ENCODE assay signal across 25 mouse cellular contexts in the genomic region with DNA sequence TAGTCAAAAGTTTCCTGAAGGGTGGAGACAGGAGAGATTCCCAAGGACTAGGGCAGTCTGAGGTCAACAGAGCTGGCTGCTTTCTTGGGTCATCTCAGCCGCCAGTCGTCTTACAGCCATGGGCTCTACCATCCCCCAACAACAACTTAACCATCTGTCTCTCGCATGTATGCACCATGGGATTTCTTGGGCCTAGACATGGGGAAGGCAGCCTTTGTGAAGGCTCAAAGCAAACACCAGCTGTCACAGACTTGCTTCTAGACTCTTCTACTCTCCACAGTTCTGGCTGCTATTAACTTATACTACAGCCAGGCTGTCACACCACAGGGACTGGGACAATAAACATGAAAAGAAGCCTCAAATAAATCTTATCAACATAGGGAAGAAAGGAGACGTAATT. TPM values are rescaled to one million over a fixed set of nuclear protein-coding genes. Genes with fewer than 3 reads are reported as not detected.
DNase-seq lines count a peak whose midpoint lies in the region; ATAC-seq and TF ChIP-seq lines count a peak whose summit lies in the region.
"Had no signal": no experiment of that assay in that cellular context is flagged by ENCODE, and none has a peak within 500 bp of the region (broad histone marks: within the 10 kb centered on the region; RNA-seq: fewer than 3 reads in every experiment).

No protein-coding gene starts in this region.

- H3K27ac ChIP-seq in embryonic facial prominence, embryonic 14.5 days (replicated peaks; ENCODE audit: low read depth, low read length) = no peak overlapping the region
- H3K27ac ChIP-seq in embryonic facial prominence, embryonic 10.5 days (replicated peaks) = no peak overlapping the region
- no peak overlapping the region; the same call in 1 of the 2 replicates for H3K27ac ChIP-seq in midbrain, embryonic 11.5 days (ENCODE audit: low read depth, low read length)
- H3K27ac ChIP-seq in midbrain, embryonic 13.5 days = no peak overlapping the region
- no peak overlapping the region for H3K27ac ChIP-seq in hindbrain, embryonic 16.5 days (ENCODE audit: low read depth, low read length)
- H3K27ac ChIP-seq: hindbrain, embryonic 15.5 days; kidney, postnatal 0 days; limb, embryonic 12.5 days; liver, embryonic 12.5 days had no signal

- no peak for TF ChIP-seq POLR2A in brain, embryonic 14.5 days (IDR thresholded peaks at IDR 0.05; ENCODE audit: borderline replicate concordance, extremely low read depth, insufficient read depth, insufficient read length, poor library complexity, severe bottlenecking)

- no peaks in the 10 kb centered on the region for H3K27me3 ChIP-seq in embryonic facial prominence, embryonic 14.5 days (replicated peaks; ENCODE audit: control insufficient read depth, insufficient read depth, low read length)
- H3K27me3 ChIP-seq in embryonic facial prominence, embryonic 10.5 days (replicated peaks; ENCODE audit: low read depth, poor library complexity, severe bottlenecking) = no peaks in the 10 kb centered on the region
- no peaks in the 10 kb centered on the region for H3K27me3 ChIP-seq in midbrain, embryonic 11.5 days (ENCODE audit: control insufficient read depth, insufficient read depth, low read length)
- no peaks in the 10 kb centered on the region for H3K27me3 ChIP-seq in midbrain, embryonic 13.5 days
- H3K27me3 ChIP-seq in hindbrain, embryonic 16.5 days (replicated peaks; ENCODE audit: control insufficient read depth, insufficient read depth, low read length) = no peaks in the 10 kb centered on the region
- H3K27me3 ChIP-seq: hindbrain, embryonic 15.5 days; limb, embryonic 12.5 days; liver, embryonic 12.5 days; megakaryocyte, embryonic 14.5 days had no signal

- H3K4me3 ChIP-seq in embryonic facial prominence, embryonic 14.5 days (ENCODE audit: low read depth, low read length) = no peak overlapping the region
- H3K4me3 ChIP-seq in embryonic facial prominence, embryonic 10.5 days = no peak overlapping the region
- H3K4me3 ChIP-seq in midbrain, embryonic 11.5 days (ENCODE audit: low read depth, low read length) = no peak overlapping the region
- H3K4me3 ChIP-seq in midbrain, embryonic 13.5 days (replicated peaks) = no peak overlapping the region
- no peak overlapping the region for H3K4me3 ChIP-seq in hindbrain, embryonic 16.5 days (ENCODE audit: low read length)
- H3K4me3 ChIP-seq: erythroblast, embryonic 14.5 days; hindbrain, embryonic 15.5 days; limb, embryonic 12.5 days; liver, embryonic 12.5 days; megakaryocyte, embryonic 14.5 days; myocyte had no signal

- H3K9me3 ChIP-seq in embryonic facial prominence, embryonic 14.5 days (ENCODE audit: control insufficient read depth, low read length) = no peaks in the 10 kb centered on the region
- H3K9me3 ChIP-seq in embryonic facial prominence, embryonic 10.5 days = no peaks in the 10 kb centered on the region
- no peaks in the 10 kb centered on the region for H3K9me3 ChIP-seq in midbrain, embryonic 11.5 days (ENCODE audit: control insufficient read depth, low read length)
- no peaks in the 10 kb centered on the region for H3K9me3 ChIP-seq in midbrain, embryonic 13.5 days
- H3K9me3 ChIP-seq in hindbrain, embryonic 16.5 days (ENCODE audit: control insufficient read depth, low read length) = no peaks in the 10 kb centered on the region
- H3K9me3 ChIP-seq: G1E; hindbrain, embryonic 15.5 days; limb, embryonic 12.5 days; liver, embryonic 12.5 days; megakaryocyte, embryonic 14.5 days had no signal

- intact Hi-C loops in heart, postnatal 10 days (cut with DNase I) = no loop called here

- H3K9ac ChIP-seq in embryonic facial prominence, embryonic 14.5 days (ENCODE audit: low read depth, low read length) = no peak overlapping the region
- no peak overlapping the region for H3K9ac ChIP-seq in midbrain, embryonic 11.5 days (ENCODE audit: low read length)
- H3K9ac ChIP-seq in midbrain, embryonic 13.5 days (replicated peaks) = no peak overlapping the region
- H3K9ac ChIP-seq in hindbrain, embryonic 16.5 days (ENCODE audit: low read depth, low read length) = no peak overlapping the region
- H3K9ac ChIP-seq: hindbrain, embryonic 15.5 days; limb, embryonic 12.5 days; liver, embryonic 12.5 days had no signal

- 62% methylated on average over 4 of the region's 4 CpGs for WGBS in embryonic facial prominence, embryonic 14.5 days
- WGBS in embryonic facial prominence, embryonic 10.5 days = 70% methylated on average over 4 of the region's 4 CpGs
- 69% methylated on average over 4 of the region's 4 CpGs for WGBS in midbrain, embryonic 11.5 days
- 64% methylated on average over 4 of the region's 4 CpGs for WGBS in midbrain, embryonic 13.5 days
- WGBS in hindbrain, embryonic 16.5 days = 49% methylated on average over 4 of the region's 4 CpGs

- H3K4me2 ChIP-seq in embryonic facial prominence, embryonic 14.5 days (ENCODE audit: low read depth, low read length) = no peak overlapping the region
- H3K4me2 ChIP-seq in midbrain, embryonic 11.5 days = no peak overlapping the region
- H3K4me2 ChIP-seq in midbrain, embryonic 13.5 days (replicated peaks) = no peak overlapping the region
- H3K4me2 ChIP-seq in hindbrain, embryonic 16.5 days (ENCODE audit: low read length) = no peak overlapping the region
- H3K4me2 ChIP-seq: hindbrain, embryonic 15.5 days; limb, embryonic 12.5 days; liver, embryonic 12.5 days had no signal

- no peaks in the 10 kb centered on the region for H3K4me1 ChIP-seq in embryonic facial prominence, embryonic 14.5 days (ENCODE audit: control insufficient read depth, insufficient read depth, low read length)
- no peaks in the 10 kb centered on the region for H3K4me1 ChIP-seq in embryonic facial prominence, embryonic 10.5 days
- H3K4me1 ChIP-seq in midbrain, embryonic 11.5 days (ENCODE audit: control insufficient read depth, insufficient read depth, low read length) = no peaks in the 10 kb centered on the region
- H3K4me1 ChIP-seq in midbrain, embryonic 13.5 days (replicated peaks) = no peaks in the 10 kb centered on the region
- no peaks in the 10 kb centered on the region for H3K4me1 ChIP-seq in hindbrain, embryonic 16.5 days (ENCODE audit: control insufficient read depth, insufficient read depth, low read depth, low read length)
- H3K4me1 ChIP-seq: hindbrain, embryonic 15.5 days; limb, embryonic 12.5 days; liver, embryonic 12.5 days had no signal

- peaks cover 99% of the 10 kb centered on the region for H3K36me3 ChIP-seq in embryonic facial prominence, embryonic 14.5 days (ENCODE audit: control insufficient read depth, insufficient read depth, low read length)
- H3K36me3 ChIP-seq in embryonic facial prominence, embryonic 10.5 days (replicated peaks) = peaks cover 100% of the 10 kb centered on the region
- H3K36me3 ChIP-seq in midbrain, embryonic 11.5 days (ENCODE audit: control insufficient read depth, insufficient read depth, low read length) = peaks cover 45% of the 10 kb centered on the region
- H3K36me3 ChIP-seq in midbrain, embryonic 13.5 days = peaks cover 100% of the 10 kb centered on the region
- H3K36me3 ChIP-seq in hindbrain, embryonic 16.5 days (ENCODE audit: control insufficient read depth, insufficient read depth, low read length) = peaks cover 75% of the 10 kb centered on the region

- DNase-seq in embryonic facial prominence, embryonic 14.5 days (ENCODE audit: low spot score) = peak; percentile 24
- DNase-seq in embryonic facial prominence, embryonic 10.5 days (ENCODE audit: low spot score) = no peak
- no peak for DNase-seq in midbrain, embryonic 11.5 days (ENCODE audit: low spot score, missing footprints)
- peak; percentile 78 for DNase-seq in brain, embryonic 14.5 days (ENCODE audit: low read depth)
- DNase-seq in heart, postnatal 10 days = no peak
- no peak for DNase-seq in adipocyte (ENCODE audit: low spot score)
- DNase-seq: adrenal gland, postnatal 14 days; cerebellum, adult 11-12 months; cerebellum, postnatal 36 days; gastrocnemius, postnatal 36 days; kidney, adult 18-20 months; lung, adult 2 months; thymus, postnatal 4 days had no signal

- ATAC-seq in embryonic facial prominence, embryonic 14.5 days (ENCODE audit: low read depth) = peak; percentile 56; the same call in 1 of the 2 replicates
- peak; percentile 56; the same call in 1 of the 2 replicates for ATAC-seq in midbrain, embryonic 11.5 days (ENCODE audit: low FRiP score)
- no peak for ATAC-seq in midbrain, embryonic 13.5 days
- ATAC-seq in hindbrain, embryonic 16.5 days = 0 out of 2 replicates have a peak, but pooled peaks have one; percentile 27
- ATAC-seq: activated CD4-positive, CD25-positive, alpha-beta regulatory T cell, adult 4 months; liver, embryonic 12.5 days had no signal

- no peak for TF ChIP-seq CTCF in brain, embryonic 14.5 days (IDR thresholded peaks at IDR 0.05; ENCODE audit: borderline replicate concordance, extremely low read depth, insufficient read depth, insufficient read length)

RNA-seq across cellular contexts. Expression of a gene that starts 10.8 kb away (rescaled TPM):
- 227 and 230 TPM in 2 replicates for polyA plus RNA-seq in embryonic facial prominence, embryonic 14.5 days (2014; fragmentation: Nextera tagmentation; extraction: Ambion mirVana)
- polyA plus RNA-seq in embryonic facial prominence, embryonic 10.5 days (2016; fragmentation: Nextera tagmentation; extraction: Ambion mirVana) = 185 and 189 TPM in 2 replicates
- 178 and 194 TPM in 2 replicates for polyA plus RNA-seq in midbrain, embryonic 11.5 days (2014; fragmentation: Nextera tagmentation; extraction: Ambion mirVana)
- 190 and 202 TPM in 2 replicates for polyA plus RNA-seq in midbrain, embryonic 13.5 days (2015; fragmentation: Nextera tagmentation; extraction: Ambion mirVana)
- 79.5 and 135 TPM in 2 replicates for polyA plus RNA-seq in brain, embryonic 14.5 days (2012; rRNA removed)
- 181 and 214 TPM in 2 replicates for polyA plus RNA-seq in hindbrain, embryonic 16.5 days (2015; fragmentation: Nextera tagmentation; extraction: Ambion mirVana)
- 100 to 1,000 TPM; 136 to 150 TPM for total RNA-seq in heart, postnatal 10 days (2021)

RNA-seq across cellular contexts. Expression of a gene that starts 11.0 kb away (rescaled TPM):
- 91.3 and 107 TPM in 2 replicates for polyA plus RNA-seq in embryonic facial prominence, embryonic 14.5 days (2014; fragmentation: Nextera tagmentation; extraction: Ambion mirVana)
- polyA plus RNA-seq in embryonic facial prominence, embryonic 10.5 days (2016; fragmentation: Nextera tagmentation; extraction: Ambion mirVana) = 92.1 and 98.5 TPM in 2 replicates
- 107 and 108 TPM in 2 replicates for polyA plus RNA-seq in midbrain, embryonic 11.5 days (2014; fragmentation: Nextera tagmentation; extraction: Ambion mirVana)
- 126 and 129 TPM in 2 replicates for polyA plus RNA-seq in midbrain, embryonic 13.5 days (2015; fragmentation: Nextera tagmentation; extraction: Ambion mirVana)
- 136 and 139 TPM in 2 replicates for polyA plus RNA-seq in brain, embryonic 14.5 days (2012; rRNA removed)
- polyA plus RNA-seq in hindbrain, embryonic 16.5 days (2015; fragmentation: Nextera tagmentation; extraction: Ambion mirVana) = 110 and 121 TPM in 2 replicates
- 10 to 100 TPM; 68.0 to 68.9 TPM for total RNA-seq in heart, postnatal 10 days (2021)

RNA-seq across cellular contexts. Expression of a gene that starts 14.2 kb away (rescaled TPM):
- polyA plus RNA-seq in embryonic facial prominence, embryonic 14.5 days (2014; fragmentation: Nextera tagmentation; extraction: Ambion mirVana) = 1.6 and 1.9 TPM in 2 replicates
- 4.1 and 4.7 TPM in 2 replicates for polyA plus RNA-seq in embryonic facial prominence, embryonic 10.5 days (2016; fragmentation: Nextera tagmentation; extraction: Ambion mirVana)
- polyA plus RNA-seq in midbrain, embryonic 11.5 days (2014; fragmentation: Nextera tagmentation; extraction: Ambion mirVana) = 10.7 and 11.0 TPM in 2 replicates
- 7.7 and 8.9 TPM in 2 replicates for polyA plus RNA-seq in midbrain, embryonic 13.5 days (2015; fragmentation: Nextera tagmentation; extraction: Ambion mirVana)
- 14.8 and 19.3 TPM in 2 replicates for polyA plus RNA-seq in brain, embryonic 14.5 days (2012; rRNA removed)
- 2.6 and 3.2 TPM in 2 replicates for polyA plus RNA-seq in hindbrain, embryonic 16.5 days (2015; fragmentation: Nextera tagmentation; extraction: Ambion mirVana)
- not detected for total RNA-seq in heart, postnatal 10 days (2021)
- total RNA-seq: adrenal gland, postnatal 14 days; G1E; gastrocnemius, postnatal 36 days had no signal
- polyA plus RNA-seq: activated CD4-positive, CD25-positive, alpha-beta regulatory T cell, adult 4 months; erythroblast, embryonic 14.5 days; heart, embryonic 16.5 days; kidney, postnatal 0 days; liver, embryonic 12.5 days had no signal

RNA-seq across cellular contexts. Expression of a gene that starts 43.3 kb away (rescaled TPM):
- polyA plus RNA-seq in embryonic facial prominence, embryonic 14.5 days (2014; fragmentation: Nextera tagmentation; extraction: Ambion mirVana) = 13.5 and 16.7 TPM in 2 replicates
- polyA plus RNA-seq in embryonic facial prominence, embryonic 10.5 days (2016; fragmentation: Nextera tagmentation; extraction: Ambion mirVana) = 28.3 and 35.3 TPM in 2 replicates
- polyA plus RNA-seq in midbrain, embryonic 11.5 days (2014; fragmentation: Nextera tagmentation; extraction: Ambion mirVana) = 49.3 and 52.9 TPM in 2 replicates
- 57.1 and 60.0 TPM in 2 replicates for polyA plus RNA-seq in midbrain, embryonic 13.5 days (2015; fragmentation: Nextera tagmentation; extraction: Ambion mirVana)
- polyA plus RNA-seq in brain, embryonic 14.5 days (2012; rRNA removed) = 61.5 and 87.3 TPM in 2 replicates
- 39.9 and 50.1 TPM in 2 replicates for polyA plus RNA-seq in hindbrain, embryonic 16.5 days (2015; fragmentation: Nextera tagmentation; extraction: Ambion mirVana)
- total RNA-seq in heart, postnatal 10 days (2021) = 1 to 10 TPM; 7.5 to 7.6 TPM
- polyA plus RNA-seq: G1E had no signal

RNA-seq across cellular contexts. Expression of a gene that starts 55.0 kb away (rescaled TPM):
- polyA plus RNA-seq in embryonic facial prominence, embryonic 14.5 days (2014; fragmentation: Nextera tagmentation; extraction: Ambion mirVana) = 130 and 148 TPM in 2 replicates
- polyA plus RNA-seq in embryonic facial prominence, embryonic 10.5 days (2016; fragmentation: Nextera tagmentation; extraction: Ambion mirVana) = 184 and 185 TPM in 2 replicates
- polyA plus RNA-seq in midbrain, embryonic 11.5 days (2014; fragmentation: Nextera tagmentation; extraction: Ambion mirVana) = 152 and 153 TPM in 2 replicates
- 171 and 172 TPM in 2 replicates for polyA plus RNA-seq in midbrain, embryonic 13.5 days (2015; fragmentation: Nextera tagmentation; extraction: Ambion mirVana)
- 105 and 106 TPM in 2 replicates for polyA plus RNA-seq in brain, embryonic 14.5 days (2012; rRNA removed)
- 169 and 173 TPM in 2 replicates for polyA plus RNA-seq in hindbrain, embryonic 16.5 days (2015; fragmentation: Nextera tagmentation; extraction: Ambion mirVana)
- total RNA-seq in heart, postnatal 10 days (2021) = 100 to 1,000 TPM; 145 to 153 TPM

Comparison
In these comparisons a context has a peak if more than half of its experiments do, and no peak if none do; other contexts are left out.
1. DNase-seq: peak in embryonic facial prominence, embryonic 14.5 days (single experiment) and brain, embryonic 14.5 days (single experiment); none in embryonic facial prominence, embryonic 10.5 days (single experiment), midbrain, embryonic 11.5 days (single experiment), heart, postnatal 10 days (0 of 2) and adipocyte (single experiment).